Mouse (Mus musculus): ENCODE data around the gene Crim1.

Crim1 gene

DNA sequence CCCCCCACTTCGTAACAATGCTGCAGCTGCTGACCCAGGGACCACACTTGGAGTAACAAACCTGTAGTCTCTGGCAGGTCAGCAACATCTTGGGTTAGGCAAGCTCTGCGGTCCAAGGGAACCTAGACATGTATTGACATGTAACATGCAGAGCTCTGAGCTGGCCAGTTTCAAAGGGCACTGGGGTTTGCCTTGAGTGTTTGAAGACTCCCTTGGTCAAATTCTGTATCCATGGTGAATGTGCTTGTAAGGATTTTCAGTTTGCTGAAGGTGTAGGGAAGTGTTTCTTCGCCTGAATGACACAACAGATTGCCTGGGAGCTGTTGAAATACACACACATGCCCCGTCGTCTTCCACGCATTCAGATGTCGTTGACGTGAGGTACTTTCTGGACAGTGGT lies 72.1 kb downstream of the Crim1 start:
- in situ Hi-C loops (cut with MboI; ENCODE audit: low pct_unique_long_range_greater_than_20kb in 1 of 2, low sequenced_read_pairs in 2 of 2, unreplicated experiment in 1 of 2) = no loop called here

DNA sequence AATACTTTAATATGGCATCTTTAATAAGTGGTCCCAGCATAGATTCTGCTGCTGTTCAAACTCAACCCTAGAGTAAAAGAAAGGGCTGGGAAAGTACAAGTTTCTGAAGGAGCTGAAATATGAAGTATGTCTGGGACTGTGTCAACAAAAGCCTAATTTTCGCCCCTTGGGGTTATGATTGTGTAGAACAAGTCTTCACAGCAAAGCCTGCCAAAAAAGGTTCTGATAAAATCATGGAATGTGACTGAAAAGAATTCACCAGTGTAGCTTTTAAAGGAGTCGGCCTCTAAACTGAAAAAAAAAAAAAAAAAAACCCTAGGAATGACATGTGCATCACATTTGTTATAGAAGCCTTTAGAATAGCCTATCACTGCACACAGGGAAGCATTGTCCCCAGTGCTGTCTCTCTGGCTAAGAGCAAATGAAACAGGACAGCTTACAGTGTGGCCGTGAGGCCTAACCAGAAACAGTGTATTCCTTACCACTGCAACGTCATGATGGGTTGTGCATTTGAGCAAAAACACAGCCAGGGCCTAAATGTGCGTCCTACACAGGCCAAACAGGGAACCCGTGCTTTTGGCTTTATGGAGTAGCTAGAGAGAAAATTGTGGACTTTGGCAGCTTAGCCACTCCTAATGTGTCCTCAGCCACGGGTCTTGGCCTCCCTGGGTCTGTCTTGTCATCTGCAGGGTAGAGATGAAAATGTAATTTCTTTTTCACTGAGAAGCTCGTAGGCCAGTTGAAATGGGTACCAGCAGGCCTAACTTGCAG lies 72.8 kb downstream of the Crim1 start:
- in situ Hi-C loops (cut with MboI; ENCODE audit: low pct_unique_long_range_greater_than_20kb in 1 of 2, low sequenced_read_pairs in 2 of 2, unreplicated experiment in 1 of 2) = no loop called here

DNA sequence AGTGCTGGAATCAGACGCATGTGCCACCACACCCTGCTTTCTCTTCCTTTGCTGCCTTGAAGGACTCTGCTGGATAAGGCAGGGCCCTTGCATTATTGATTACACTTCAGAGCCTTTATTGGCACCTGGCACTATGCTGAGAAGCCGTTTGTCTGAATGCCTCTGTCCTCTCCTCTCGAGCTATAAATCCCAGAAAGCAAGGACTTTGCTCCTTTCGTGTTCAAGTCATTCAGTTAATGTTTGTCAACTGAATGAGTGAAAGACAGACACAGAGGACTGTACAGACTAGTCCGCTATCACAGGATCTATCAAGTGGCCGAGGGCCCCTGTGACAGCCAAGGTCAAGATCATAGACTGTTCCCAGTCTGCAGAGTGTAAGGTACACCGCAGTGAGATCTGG lies 73.8 kb downstream of the Crim1 start:
- in situ Hi-C loops (cut with MboI; ENCODE audit: low pct_unique_long_range_greater_than_20kb in 1 of 2, low sequenced_read_pairs in 2 of 2, unreplicated experiment in 1 of 2) = no loop called here

DNA sequence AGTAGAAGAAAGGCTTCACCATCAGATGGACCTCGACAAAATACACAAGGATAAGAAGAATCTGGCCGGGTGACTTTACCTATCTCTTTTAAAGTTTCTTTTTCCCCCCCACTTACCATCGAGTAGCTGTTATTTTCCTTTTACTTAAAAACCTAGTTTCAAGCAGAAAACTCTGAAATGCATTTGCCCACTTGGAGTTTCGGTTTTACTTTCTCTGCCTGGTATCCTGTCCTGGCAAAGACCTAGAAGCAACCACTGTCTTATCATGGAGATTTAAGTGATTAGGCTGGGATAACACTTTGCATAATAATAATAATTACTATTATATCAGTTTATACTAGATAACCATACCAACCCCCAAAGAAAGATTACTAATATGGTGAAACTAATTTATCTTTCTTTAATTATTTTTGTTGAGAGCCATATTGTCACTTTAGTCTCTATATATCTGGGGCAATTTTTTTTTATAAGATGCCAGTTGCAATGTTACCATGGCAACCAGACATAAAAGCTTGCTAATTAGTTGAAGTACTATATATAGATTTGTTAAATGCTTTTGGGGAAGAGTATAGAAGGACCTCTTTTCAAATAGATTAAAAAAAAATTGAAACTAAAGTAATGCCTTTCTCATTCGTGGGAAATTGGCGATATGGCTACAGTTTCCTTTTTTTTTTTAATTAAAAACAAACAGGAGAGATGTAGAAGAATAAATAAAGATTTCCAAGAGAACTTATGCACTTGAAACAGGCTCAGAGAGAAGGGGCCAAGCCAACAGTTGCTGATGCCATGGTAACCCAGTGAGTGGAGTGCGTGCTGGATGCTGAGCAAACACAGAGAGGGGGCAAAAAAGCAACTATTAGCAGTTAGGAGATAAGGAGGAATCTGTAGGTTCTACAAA lies 74.8 kb downstream of the Crim1 start:
- in situ Hi-C loops (cut with MboI; ENCODE audit: low pct_unique_long_range_greater_than_20kb in 1 of 2, low sequenced_read_pairs in 2 of 2, unreplicated experiment in 1 of 2) = no loop called here

DNA sequence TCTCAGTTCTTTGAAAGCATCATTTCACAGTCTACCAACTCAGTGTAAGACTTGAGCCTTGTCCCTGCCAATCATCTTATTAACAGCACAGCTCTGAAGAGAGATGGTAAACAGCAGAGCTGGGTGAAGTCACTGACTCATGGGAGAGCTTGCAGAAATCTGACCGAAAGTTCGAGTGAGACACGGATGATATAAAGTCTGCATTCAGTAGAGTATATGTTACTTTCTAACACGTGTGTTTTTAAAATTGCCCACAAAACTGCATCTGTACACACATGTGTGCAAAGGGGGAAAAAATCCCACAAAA lies 75.4 kb downstream of the Crim1 start:
- in situ Hi-C loops (cut with MboI; ENCODE audit: low pct_unique_long_range_greater_than_20kb in 1 of 2, low sequenced_read_pairs in 2 of 2, unreplicated experiment in 1 of 2) = no loop called here

DNA sequence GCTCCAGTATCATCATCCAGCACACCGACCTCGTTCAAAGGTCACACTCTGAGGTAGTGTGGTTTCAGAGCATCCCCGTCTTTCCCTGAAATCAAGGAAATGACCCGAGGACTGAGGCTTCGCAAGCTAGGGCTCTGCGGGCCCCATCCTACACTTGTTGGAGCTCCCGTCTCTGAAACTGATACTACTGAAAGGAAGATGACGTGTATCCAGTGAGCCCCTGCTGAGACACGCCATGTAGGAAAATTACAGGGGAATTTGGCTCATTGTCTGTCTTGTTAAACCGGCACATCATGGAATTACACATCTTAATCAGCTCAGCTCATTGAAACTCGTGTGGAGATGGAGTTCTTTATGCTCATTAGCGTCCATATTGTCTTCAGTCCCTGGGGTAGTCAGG lies 79.1 kb downstream of the Crim1 start:
- in situ Hi-C loops (cut with MboI; ENCODE audit: low pct_unique_long_range_greater_than_20kb in 1 of 2, low sequenced_read_pairs in 2 of 2, unreplicated experiment in 1 of 2) = no loop called here

DNA sequence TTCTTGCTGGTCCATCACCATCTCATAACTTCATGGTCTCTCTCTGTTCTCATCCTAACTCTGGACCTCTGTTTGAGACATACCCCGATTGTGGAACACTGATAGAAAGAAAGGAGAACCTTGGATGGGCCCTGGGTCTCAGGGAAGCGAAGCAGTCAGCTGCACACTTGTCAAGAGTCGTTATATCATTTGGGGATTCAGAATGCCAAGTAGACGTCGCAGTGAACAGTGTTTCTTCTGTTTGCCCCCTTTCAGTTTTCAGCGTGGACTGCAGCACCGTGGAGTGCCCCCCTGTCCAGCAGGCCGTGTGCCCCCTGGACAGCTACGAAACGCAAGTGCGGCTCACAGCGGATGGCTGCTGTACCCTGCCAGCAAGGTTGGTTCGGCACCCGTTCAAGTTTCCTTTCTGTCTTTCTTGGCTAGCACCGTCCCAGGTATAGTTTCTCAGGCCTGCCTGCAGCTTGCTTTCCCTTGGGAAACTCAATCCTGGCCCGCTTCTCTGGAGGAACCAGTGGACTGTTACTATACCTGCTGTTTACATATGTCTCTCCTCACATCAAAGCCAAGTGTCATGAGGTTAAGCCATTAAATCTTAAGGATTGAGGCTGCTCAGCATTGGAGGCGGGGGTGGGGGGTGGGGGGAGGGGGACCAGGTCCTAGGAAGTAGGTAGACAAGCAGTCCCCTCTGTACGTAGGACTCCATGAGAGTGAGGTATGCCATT lies 81.1 kb downstream of the Crim1 start:
- in situ Hi-C loops (cut with MboI; ENCODE audit: low pct_unique_long_range_greater_than_20kb in 1 of 2, low sequenced_read_pairs in 2 of 2, unreplicated experiment in 1 of 2) = no loop called here

DNA sequence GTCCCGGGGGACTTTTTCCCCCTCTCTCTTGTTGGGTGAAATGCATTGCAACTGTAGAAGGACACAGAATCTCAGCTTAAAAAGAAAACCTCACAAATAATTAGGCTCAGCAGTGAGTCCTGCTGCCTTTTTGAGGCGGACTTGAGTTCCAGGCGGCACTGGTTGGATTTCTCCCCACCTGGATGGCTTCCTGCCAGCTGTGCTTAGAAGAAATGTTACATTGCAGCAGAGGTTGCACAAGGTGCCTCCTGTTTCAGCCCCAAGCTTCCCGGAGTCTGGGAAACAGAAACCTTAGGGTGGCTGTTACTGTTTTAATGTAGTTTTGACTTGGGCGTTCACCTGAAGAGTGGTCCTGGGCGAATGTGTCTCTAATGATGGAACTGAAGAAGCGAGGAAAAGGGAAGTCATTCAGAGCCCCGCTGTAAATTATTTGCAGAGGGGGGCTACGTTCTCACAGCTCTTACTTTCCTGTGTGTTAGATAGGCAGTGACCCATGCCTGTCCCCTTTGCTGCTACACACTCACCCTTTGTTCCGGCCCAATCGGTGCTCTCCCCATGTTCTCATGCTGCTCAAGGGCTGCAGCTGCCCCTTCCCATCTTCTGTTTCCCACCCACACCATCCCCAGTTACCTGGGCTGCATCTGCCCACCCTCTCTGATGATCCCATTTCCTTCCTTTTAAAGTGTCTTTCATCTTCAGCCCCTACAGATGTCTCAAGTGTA lies 83.4 kb downstream of the Crim1 start:
- in situ Hi-C loops (cut with MboI; ENCODE audit: low pct_unique_long_range_greater_than_20kb in 1 of 2, low sequenced_read_pairs in 2 of 2, unreplicated experiment in 1 of 2) = no loop called here

DNA sequence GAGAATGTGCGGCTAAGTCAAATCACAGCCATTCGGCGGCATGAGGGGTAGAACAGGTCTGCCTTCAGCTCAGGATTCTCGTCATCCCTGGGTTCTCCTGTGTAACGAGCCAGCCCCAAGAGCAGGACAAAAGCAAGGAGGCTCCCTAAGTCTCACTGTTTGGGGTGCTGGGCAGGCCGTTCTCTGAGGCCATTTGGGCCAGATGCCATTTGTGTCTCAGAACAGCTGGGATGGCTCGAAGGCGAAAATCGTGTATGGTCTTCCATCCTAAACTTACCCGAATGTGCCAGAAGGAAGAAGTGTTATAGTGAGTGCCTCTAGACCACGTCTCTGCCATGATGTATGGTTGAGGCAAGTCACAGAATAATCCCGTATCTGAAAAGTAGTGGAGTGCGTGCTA lies 86.0 kb downstream of the Crim1 start:
- in situ Hi-C loops (cut with MboI; ENCODE audit: low pct_unique_long_range_greater_than_20kb in 1 of 2, low sequenced_read_pairs in 2 of 2, unreplicated experiment in 1 of 2) = no loop called here

DNA sequence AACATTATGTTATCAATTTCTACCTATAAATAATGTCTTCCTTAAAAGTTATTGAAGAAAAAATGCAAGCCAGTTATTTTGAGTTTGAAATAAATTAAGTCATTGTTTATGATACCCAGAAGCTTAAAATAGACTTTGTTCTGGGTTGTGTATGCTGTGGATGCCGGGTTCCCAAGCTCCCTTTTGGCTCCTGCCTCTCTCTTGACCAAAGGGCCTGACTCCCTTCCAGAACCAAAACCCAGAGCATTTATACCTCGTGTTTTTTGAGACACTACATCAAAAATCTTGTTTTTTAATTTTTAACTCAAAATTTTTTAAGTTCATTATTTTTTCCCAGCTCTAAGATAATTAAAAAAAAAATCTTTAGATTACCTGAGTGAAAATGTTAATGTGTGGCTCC lies 87.3 kb downstream of the Crim1 start:
- in situ Hi-C loops (cut with MboI; ENCODE audit: low pct_unique_long_range_greater_than_20kb in 1 of 2, low sequenced_read_pairs in 2 of 2, unreplicated experiment in 1 of 2) = no loop called here

DNA sequence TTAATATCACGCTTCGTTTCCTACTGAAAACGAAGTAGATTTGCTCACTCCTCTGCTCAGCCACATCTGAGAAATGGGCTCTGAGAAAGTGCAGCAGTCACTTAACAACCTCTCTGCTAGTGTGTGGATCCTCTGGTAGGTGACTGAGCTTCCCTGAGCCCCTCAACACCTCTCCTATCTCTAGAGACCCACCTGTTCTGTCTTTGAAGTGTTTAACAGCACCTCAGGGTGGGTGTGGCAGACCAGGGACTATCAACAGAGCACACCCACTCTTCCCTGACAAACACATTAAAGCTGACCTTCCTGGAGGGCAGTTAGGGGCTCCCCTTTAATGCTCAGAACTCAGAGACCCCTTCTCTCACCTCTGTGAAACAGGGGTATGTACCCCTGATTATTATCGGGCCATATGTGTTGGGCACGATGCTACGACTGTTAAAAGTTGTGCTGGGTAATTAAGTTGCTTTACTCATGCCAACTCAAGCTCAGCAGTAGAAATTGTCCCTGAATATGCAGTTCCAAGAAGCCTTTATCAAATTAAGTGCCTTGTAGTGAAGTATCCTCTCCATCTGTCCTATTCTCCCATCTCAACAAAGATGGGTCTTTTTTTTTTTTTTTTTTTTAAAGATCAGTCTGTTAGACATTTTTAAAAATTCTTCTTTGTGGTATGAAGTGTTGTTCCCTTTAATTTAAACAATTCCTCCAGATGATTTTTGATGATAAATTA lies 90.3 kb downstream of the Crim1 start:
- in situ Hi-C loops (cut with MboI; ENCODE audit: low pct_unique_long_range_greater_than_20kb in 1 of 2, low sequenced_read_pairs in 2 of 2, unreplicated experiment in 1 of 2) = no loop called here

DNA sequence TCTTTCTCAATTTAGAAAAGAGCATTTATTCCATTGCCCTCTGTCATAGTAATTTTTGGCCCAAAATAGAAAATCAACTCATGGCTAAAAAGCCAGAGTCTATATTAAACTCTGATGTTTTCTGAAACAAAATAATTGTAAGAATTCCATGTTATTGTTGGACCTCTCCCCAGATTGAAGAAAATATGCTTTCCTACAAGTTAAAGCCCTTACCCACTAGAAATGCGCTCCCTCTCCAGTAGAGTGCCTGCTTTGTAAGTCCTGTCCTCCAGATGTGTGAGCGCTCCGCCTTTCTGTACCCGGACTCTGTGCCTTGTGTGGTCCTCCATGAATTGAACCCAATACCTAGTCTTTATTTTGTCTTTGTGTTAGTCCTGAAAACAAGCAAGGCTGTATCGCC lies 91.0 kb downstream of the Crim1 start:
- in situ Hi-C loops (cut with MboI; ENCODE audit: low pct_unique_long_range_greater_than_20kb in 1 of 2, low sequenced_read_pairs in 2 of 2, unreplicated experiment in 1 of 2) = no loop called here

DNA sequence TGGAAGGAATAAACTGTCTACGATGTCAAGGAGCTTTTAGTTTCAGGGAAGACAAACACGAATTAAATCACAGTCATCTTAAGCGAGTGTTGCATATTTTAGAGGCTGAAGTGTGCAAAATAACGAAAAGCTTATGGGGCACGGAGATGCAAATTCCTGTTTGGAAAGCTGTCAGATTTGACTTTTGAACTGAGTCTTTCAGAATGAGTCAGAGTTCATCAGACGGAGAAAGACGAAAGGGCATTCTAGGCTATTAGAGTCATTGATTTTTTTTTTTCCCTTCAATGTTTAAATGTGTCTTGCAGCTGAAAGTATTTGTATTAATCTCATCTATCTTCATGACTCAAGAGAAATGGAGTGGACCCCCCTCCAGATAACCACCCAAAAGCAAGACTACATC lies 92.3 kb downstream of the Crim1 start:
- in situ Hi-C loops (cut with MboI; ENCODE audit: low pct_unique_long_range_greater_than_20kb in 1 of 2, low sequenced_read_pairs in 2 of 2, unreplicated experiment in 1 of 2) = no loop called here

DNA sequence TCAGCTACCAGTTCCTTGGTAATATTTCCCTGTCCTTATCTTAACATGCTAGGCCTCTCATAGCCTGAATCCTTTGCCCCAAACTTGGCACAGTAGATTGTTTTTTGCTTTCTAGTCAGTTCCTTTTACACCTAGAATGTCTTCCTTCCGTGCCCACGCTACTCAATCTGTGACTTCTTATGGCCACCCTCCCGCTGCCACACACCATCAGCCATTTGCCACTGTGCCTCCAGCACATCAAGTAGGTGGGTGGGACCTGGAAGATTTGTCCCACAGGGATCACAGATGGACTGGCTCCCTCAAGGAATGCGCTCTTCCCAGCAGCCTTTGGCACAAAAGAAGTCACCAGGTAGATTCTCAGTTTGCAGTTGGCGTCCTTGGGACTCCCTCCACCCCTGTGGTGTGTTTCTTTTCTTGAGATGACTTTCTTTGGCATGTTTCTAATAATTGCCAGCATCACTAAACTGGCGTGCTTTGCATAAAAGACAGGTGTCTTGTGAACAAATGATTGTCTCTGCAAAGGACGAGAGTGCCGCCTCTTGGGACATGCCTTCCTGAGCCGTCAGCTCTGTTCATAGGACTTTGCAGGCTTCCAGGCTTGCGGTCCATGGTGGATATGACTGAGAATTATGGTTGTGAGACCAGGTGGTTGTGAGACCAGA lies 92.9 kb downstream of the Crim1 start:
- in situ Hi-C loops (cut with MboI; ENCODE audit: low pct_unique_long_range_greater_than_20kb in 1 of 2, low sequenced_read_pairs in 2 of 2, unreplicated experiment in 1 of 2) = no loop called here

DNA sequence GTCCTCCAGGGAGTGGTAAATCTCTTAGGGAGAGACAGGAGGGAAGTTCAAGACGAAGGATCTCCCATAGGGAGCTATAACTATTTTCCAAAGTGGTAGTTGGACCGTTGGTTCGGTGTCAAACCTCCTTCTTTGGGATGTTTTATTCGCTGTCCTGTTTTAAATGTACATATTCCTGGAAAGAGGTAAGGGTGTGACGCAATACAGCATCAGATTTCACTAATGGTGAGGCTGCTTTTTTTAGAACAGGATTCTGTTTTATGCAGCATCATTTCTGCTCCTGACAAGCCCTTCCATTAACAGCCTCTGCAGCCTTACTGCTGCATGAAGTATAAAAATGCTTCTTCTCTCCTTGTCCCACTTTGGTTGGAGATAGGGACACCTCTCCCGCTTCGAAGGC lies 95.9 kb downstream of the Crim1 start:
- in situ Hi-C loops (cut with MboI; ENCODE audit: low pct_unique_long_range_greater_than_20kb in 1 of 2, low sequenced_read_pairs in 2 of 2, unreplicated experiment in 1 of 2) = no loop called here

DNA sequence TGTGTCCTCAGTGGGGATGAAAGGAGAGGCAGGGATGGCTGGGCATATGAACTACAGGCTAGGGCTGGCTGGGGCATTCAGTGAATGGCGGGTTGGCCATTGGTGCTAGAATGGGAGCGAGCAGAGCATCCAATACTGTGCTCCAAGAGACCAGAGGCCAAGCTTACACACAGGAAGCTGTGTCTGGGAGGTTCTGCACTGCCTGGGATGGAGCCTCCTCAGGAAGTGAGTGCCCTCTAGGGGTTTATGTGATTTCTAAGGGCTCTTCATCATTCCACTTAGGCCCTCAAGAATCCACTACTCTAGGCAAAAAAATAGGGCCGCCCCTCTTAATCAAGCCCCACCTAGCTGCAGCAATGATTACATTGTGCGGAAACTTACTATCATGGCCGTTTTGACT lies 98.1 kb downstream of the Crim1 start:
- in situ Hi-C loops (cut with MboI; ENCODE audit: low pct_unique_long_range_greater_than_20kb in 1 of 2, low sequenced_read_pairs in 2 of 2, unreplicated experiment in 1 of 2) = no loop called here

DNA sequence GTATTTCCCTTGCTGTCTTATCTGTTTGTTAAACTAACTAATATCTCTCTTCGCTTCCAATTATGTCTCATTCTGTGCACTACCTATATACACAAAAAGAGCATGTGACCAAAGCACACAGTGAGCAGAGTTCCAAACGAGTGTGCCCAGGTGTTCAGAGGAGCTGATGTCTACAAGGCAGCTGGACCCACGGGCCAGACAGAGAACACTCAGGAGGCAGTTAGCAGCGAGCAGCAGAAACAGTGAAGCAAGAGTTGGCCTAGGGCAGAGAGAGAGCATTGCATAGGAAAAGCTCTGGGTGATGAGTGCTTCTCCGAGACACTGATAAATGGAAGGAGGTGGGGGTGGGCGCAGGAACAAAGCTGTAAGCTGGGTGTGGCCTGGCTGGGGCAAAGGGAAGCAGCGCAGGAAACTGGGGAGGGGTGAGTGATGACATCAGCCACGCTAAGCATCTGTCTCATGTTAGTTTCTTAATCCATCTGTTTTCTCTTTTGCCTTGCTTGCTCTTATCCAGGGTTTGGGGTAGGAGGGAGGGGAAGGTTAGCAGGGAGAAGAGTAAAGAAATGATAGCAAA lies 99.0 kb downstream of the Crim1 start:
- in situ Hi-C loops (cut with MboI; ENCODE audit: low pct_unique_long_range_greater_than_20kb in 1 of 2, low sequenced_read_pairs in 2 of 2, unreplicated experiment in 1 of 2) = no loop called here
